Mouse (Mus musculus) liver, postnatal 0 days (tissue): ENCODE measurements around the gene Dock10. TPM values are rescaled to one million over a fixed set of nuclear protein-coding genes. Genes with fewer than 3 reads are reported as not detected.
A peak's percentile ranks its signal among the peaks of the same experiment; 100 is the strongest.

Experiments used
- ATAC-seq: fragments of 200-750 bp; cut with Nextera tagmentation; 2 replicates; pipeline ENCODE4 v1.8.0; 2017; ENCODE audit warnings: mild to moderate bottlenecking, moderate library complexity
- DNase-seq: peaks from one replicate; pipeline ENCODE4 v3.0.0-alpha.2; 2016
- H3K27ac ChIP-seq: fragments of 300-500 bp; sonication (generic); 2 replicates; pipeline ENCODE4 v1.5.1; 2014; ENCODE audit warnings: antibody characterized with exemption, moderate library complexity, mild to moderate bottlenecking, low read depth
- H3K27me3 ChIP-seq: fragments of 300-500 bp; sonication (generic); 2 replicates; pipeline ENCODE4 v1.6.1; 2014; ENCODE audit warnings: low read length, control low read depth, mixed read lengths; ENCODE audit not compliant: insufficient read depth
- H3K36me3 ChIP-seq: fragments of 300-500 bp; sonication (generic); replicated peaks from 2 replicates; pipeline ENCODE4 v1.6.1; 2014; ENCODE audit warnings: mild to moderate bottlenecking, control low read depth, low read length, moderate library complexity, mixed read lengths; ENCODE audit not compliant: insufficient read depth
- H3K4me1 ChIP-seq: fragments of 300-500 bp; sonication (generic); 2 replicates; pipeline ENCODE4 v1.6.1; 2014; ENCODE audit warnings: antibody characterized with exemption, mild to moderate bottlenecking, control low read depth; ENCODE audit not compliant: insufficient read depth
- H3K4me2 ChIP-seq: fragments of 300-500 bp; sonication (generic); 2 replicates; pipeline ENCODE4 v1.6.1; 2014; ENCODE audit warnings: low read depth, mild to moderate bottlenecking, low read length, moderate library complexity, mixed read lengths
- H3K4me3 ChIP-seq: fragments of 300-500 bp; sonication (generic); 2 replicates; pipeline ENCODE4 v1.5.1; 2014; ENCODE audit warnings: low read depth, low read length
- H3K9ac ChIP-seq: fragments of 300-500 bp; sonication (generic); replicated peaks from 2 replicates; pipeline ENCODE4 v1.6.1; 2014; ENCODE audit warnings: mild to moderate bottlenecking, moderate library complexity
- H3K9me3 ChIP-seq: fragments of 300-500 bp; sonication (generic); 2 replicates; pipeline ENCODE4 v1.6.1; 2016; ENCODE audit warnings: mild to moderate bottlenecking, control low read depth, low read length, mixed read lengths
- CTCF ChIP-seq: sonication (generic); IDR thresholded peaks from 2 replicates; pipeline ENCODE4 v1.5.1; 2016; ENCODE audit warnings: antibody characterized with exemption, low read depth
- EP300 ChIP-seq: IDR thresholded peaks from 2 replicates; pipeline ENCODE4 v1.6.1; 2016; ENCODE audit warnings: antibody characterized with exemption, low read depth, mild to moderate bottlenecking
- WGBS: fragments of 180-500 bp; shearing (Covaris S2); extraction: QIAGEN DNeasy Blood & Tissue Kit; methylation state at CpG from one replicate; pipeline ENCODE4 v1.1.7; 2014; ENCODE audit not compliant: insufficient replicate concordance; 5-methylcytosine and 5-hydroxymethylcytosine counted together
- polyA plus RNA-seq: library from polyadenylated mRNA; unstranded; fragments of >200 nt; fragmentation: Nextera tagmentation; extraction: Ambion mirVana; gene quantifications from 2 replicates; pipeline ENCODE4 v1.2.1, GENCODE M21; 2015

Gene Dock10
- polyA plus RNA-seq, 1 experiment from 2014 or later, result 3.3 TPM

DNA sequence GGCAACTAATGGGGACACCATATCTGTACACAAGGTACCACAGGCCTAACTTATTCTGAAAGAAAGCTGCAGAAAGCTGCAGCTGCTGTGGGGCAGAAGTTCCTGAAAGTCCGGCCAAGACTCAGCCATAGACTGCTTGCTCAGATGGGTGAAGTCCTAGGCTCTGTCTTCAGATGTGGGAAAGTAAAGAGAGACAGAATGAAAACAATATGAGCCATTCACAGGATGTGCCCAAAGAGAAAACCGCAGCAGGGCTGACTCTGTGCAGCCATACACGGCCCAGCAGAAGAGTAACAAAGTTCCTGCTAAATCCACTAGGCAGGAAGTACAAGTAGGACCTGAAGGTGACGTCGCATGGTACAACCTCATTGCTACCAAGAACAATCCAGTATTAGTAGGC is 27.7 kb downstream of the Dock10 start:
- no peak overlapping the region for H3K27ac ChIP-seq
- H3K36me3 ChIP-seq, result no peaks in the 10 kb centered on the region
- no peak overlapping the region for H3K4me2 ChIP-seq
- DNase-seq (no peak), ATAC-seq (no peak)
- H3K4me1 ChIP-seq, result no peaks in the 10 kb centered on the region
- no peak overlapping the region for H3K4me3 ChIP-seq
- TF ChIP-seq EP300 (no peak), CTCF (no peak)
- H3K27me3 ChIP-seq, result no peaks in the 10 kb centered on the region
- H3K9me3 ChIP-seq, result no peaks in the 10 kb centered on the region
- H3K9ac ChIP-seq, result no peak overlapping the region
- WGBS, result 60% methylated on average over 5 of the region's 5 CpGs

GRCm38 (mm10) chr1:80730174-80730573 is 28.2 kb downstream of the Dock10 start:
- ATAC-seq (no peak), DNase-seq (no peak)
- Histone ChIP-seq H3K4me1 (no peaks in the 10 kb centered on the region), H3K4me3 (no peak overlapping the region), H3K27me3 (no peaks in the 10 kb centered on the region), H3K36me3 (no peaks in the 10 kb centered on the region), H3K9me3 (no peaks in the 10 kb centered on the region), H3K9ac (no peak overlapping the region), H3K4me2 (no peak overlapping the region), H3K27ac (no peak overlapping the region)
- WGBS, result 75% methylated on average over 4 of the region's 4 CpGs
- TF ChIP-seq CTCF, result no peak
- TF ChIP-seq EP300, result no peak

DNA sequence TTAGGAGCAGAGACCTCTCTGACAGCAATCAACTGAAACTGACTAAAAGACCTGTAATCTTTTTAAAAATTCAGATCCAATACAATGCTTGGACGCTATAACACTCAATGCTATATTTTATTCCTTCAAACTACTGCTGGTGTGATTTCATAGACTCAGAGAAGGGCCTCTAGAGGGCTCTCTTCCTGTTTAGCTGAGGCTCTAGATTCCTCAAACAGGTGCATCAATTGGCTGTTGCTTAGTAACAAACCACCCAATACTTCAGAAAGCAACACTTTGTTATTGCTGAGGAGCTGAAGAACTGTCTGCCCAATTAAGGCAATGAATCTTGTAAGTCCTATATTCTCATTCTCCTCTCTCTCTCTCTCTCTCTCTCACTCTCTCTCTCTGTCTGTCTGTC is 30.1 kb downstream of the Dock10 start:
- WGBS, result 58% methylated on average over 1 of the region's 1 CpGs
- TF ChIP-seq EP300 (no peak), CTCF (peak; percentile 39)
- H3K9me3 ChIP-seq, result no peaks in the 10 kb centered on the region
- no peaks in the 10 kb centered on the region for H3K36me3 ChIP-seq
- no peak overlapping the region for H3K4me3 ChIP-seq
- H3K27me3 ChIP-seq, result no peaks in the 10 kb centered on the region
- ATAC-seq (no peak), DNase-seq (no peak)
- no peaks in the 10 kb centered on the region for H3K4me1 ChIP-seq
- no peak overlapping the region for H3K4me2 ChIP-seq
- no peak overlapping the region for H3K27ac ChIP-seq
- no peak overlapping the region for H3K9ac ChIP-seq

DNA sequence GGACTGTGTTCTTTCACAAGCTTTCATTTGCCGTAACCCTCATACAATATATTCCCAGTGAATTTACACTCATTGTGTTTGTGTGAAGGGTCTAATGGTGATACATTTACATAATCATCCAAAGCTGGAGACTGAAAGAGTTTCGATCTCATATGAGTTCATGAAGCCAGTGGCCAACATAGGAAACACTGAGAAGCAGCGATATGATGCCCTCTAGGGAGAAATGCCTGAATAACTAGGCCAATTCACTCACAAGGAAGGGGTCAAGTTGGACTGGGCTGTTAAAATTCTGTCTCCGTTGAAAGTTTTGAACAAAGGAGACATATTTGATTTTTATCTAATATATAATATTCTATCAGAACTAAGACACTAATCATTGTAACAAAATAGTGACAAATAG is 30.9 kb downstream of the Dock10 start:
- Histone ChIP-seq H3K27me3 (no peaks in the 10 kb centered on the region), H3K36me3 (no peaks in the 10 kb centered on the region), H3K4me1 (no peaks in the 10 kb centered on the region), H3K27ac (no peak overlapping the region), H3K4me2 (no peak overlapping the region), H3K4me3 (no peak overlapping the region), H3K9ac (no peak overlapping the region), H3K9me3 (no peaks in the 10 kb centered on the region)
- no peak for ATAC-seq
- WGBS, result 73% methylated on average over 4 of the region's 4 CpGs
- peak; percentile 26; the same call in 1 of the 2 replicates for TF ChIP-seq CTCF
- no peak for TF ChIP-seq EP300
- no peak for DNase-seq

DNA sequence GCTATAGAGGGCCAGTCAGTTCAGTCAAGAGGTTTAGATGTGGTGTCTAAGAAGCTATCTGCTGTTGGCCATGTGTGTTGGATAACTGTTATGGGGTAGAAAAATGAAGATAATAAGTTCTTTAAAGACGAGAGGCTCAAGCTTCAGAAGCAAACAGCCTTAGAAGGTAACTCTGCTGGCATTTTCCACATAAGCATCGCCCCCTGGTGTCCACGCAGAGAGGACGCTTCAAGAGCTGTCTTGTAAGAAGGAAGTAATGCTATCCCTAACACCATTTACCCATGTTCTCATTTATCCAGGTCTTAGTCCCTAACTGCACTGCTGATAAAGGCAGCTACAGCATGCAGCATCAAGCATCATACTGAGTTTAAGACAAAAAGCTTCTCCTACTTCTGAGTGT is 35.7 kb downstream of the Dock10 start:
- Histone ChIP-seq H3K36me3 (no peaks in the 10 kb centered on the region), H3K9me3 (no peaks in the 10 kb centered on the region), H3K9ac (no peak overlapping the region), H3K27me3 (no peaks in the 10 kb centered on the region), H3K4me3 (no peak overlapping the region), H3K27ac (no peak overlapping the region; the same call in 1 of the 2 replicates), H3K4me2 (no peak overlapping the region), H3K4me1 (no peaks in the 10 kb centered on the region; the same call in 1 of the 2 replicates)
- ATAC-seq (no peak), DNase-seq (peak; percentile 57)
- 15% methylated on average over 4 of the region's 4 CpGs for WGBS
- TF ChIP-seq EP300 (no peak), CTCF (peak; percentile 73)

- no peaks in the 10 kb centered on the region for H3K27me3 ChIP-seq
- H3K4me2 ChIP-seq, result no peak overlapping the region
- 53% methylated on average over 1 of the region's 1 CpGs for WGBS
- no peaks in the 10 kb centered on the region for H3K36me3 ChIP-seq
- TF ChIP-seq CTCF (no peak), EP300 (no peak)
- H3K4me3 ChIP-seq, result no peak overlapping the region
- ATAC-seq, result no peak
- H3K27ac ChIP-seq, result no peak overlapping the region; the same call in 1 of the 2 replicates
- no peak for DNase-seq
- H3K9ac ChIP-seq, result no peak overlapping the region
- no peaks in the 10 kb centered on the region for H3K9me3 ChIP-seq
- H3K4me1 ChIP-seq, result no peaks in the 10 kb centered on the region; the same call in 1 of the 2 replicates
Measured at GRCm38 (mm10) chr1:80722001-80722400, 36.3 kb downstream of the Dock10 start.

DNA sequence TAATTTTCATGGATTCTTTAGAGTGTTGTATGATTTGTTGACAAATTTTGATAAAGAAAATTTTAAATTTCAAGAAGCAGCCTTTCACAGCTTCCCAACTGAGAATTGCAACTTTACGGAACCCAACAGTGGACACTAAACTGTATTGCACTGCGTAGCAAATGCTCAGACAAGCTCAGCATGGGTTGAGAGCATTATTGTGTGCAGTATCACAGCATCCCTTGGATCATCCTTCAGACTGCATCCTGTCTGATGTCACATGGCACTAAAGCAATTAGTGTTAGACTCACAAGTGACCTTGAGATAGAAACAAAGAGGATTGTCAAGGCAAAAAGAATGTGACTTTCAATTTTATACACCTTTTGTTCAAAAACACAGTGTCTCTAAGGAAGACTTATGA is 37.1 kb downstream of the Dock10 start:
- ATAC-seq, result no peak
- no peak for TF ChIP-seq EP300
- TF ChIP-seq CTCF, result no peak
- Histone ChIP-seq H3K4me2 (no peak overlapping the region), H3K27ac (no peak overlapping the region), H3K36me3 (no peaks in the 10 kb centered on the region), H3K4me3 (no peak overlapping the region), H3K9ac (no peak overlapping the region), H3K9me3 (no peaks in the 10 kb centered on the region), H3K27me3 (no peaks in the 10 kb centered on the region), H3K4me1 (no peaks in the 10 kb centered on the region; the same call in 1 of the 2 replicates)
- WGBS, result 73% methylated on average over 2 of the region's 2 CpGs
- no peak for DNase-seq
